Mouse (Mus musculus): ENCODE data around the gene 4921507P07Rik.

DNA sequence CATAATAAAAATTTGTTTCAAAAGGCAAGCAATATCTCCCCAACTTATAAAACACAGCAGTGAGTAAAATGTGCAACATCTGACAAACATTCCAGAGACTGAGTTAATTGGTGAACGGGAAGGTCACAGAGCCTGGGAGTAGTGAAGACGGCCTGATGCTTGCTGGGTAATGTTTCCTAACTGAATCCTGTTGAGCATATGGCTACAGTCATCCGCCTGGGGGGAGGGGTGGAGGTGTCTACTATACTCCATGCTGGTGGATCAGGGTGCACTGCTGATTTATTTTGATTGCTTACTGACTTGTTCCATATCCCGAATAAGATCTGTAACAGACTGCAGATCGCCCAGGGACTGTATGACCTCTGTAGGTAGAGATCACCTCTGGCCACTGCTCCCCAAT is 45.5 kb upstream of the 4921507P07Rik start:
- TF ChIP-seq CTCF (IDR thresholded peaks at IDR 0.05; ENCODE audit: low read depth) (no peak), EP300 (optimal IDR thresholded peaks at IDR 0.05) (no peak)

Data from stomach, postnatal 0 days (tissue).